Comparison of ENCODE assay signal across 9 mouse cellular contexts in the genomic region with DNA sequence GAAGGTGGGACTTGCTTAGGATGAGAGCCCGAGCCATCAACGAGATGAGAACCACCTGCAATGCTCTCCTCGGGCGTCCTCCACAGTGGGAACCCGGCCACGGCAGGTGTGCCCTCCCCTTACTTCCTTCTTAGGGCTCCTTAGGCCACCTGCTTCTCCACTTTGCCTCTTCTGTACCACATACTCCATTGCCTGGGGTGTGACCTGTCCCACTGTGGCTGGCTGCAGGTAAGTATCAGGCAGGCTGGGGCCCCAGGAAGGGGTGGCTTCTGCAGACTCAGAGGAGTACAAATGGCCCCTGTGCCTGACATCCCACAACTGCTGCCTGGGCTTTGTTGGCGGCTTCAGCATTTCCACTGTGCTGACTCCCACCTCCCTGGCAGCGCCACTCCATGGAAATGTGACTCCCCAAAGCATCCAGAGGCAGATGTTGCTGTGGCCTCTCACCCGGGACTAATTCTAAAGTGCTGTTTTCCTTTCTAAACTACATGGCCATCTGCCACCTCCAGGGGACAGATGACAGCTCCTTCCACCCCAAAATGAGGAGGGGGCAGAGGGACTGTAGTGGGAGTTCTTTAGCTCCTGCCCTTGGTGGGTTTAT. TPM values are rescaled to one million over a fixed set of nuclear protein-coding genes. Genes with fewer than 3 reads are reported as not detected.
DNase-seq lines count a peak whose midpoint lies in the region; ATAC-seq and TF ChIP-seq lines count a peak whose summit lies in the region.
"Had no signal": no experiment of that assay in that cellular context is flagged by ENCODE, and none has a peak within 500 bp of the region (broad histone marks: within the 10 kb centered on the region; RNA-seq: fewer than 3 reads in every experiment).

No protein-coding gene starts in this region.

- ATAC-seq in heart, embryonic 15.5 days (replicated peaks; ENCODE audit: insufficient number of reproducible peaks, insufficient read depth, low FRiP score, low read depth): no peak
- ATAC-seq in hindbrain, embryonic 14.5 days (ENCODE audit: low FRiP score): no peak

- DNase-seq in heart, postnatal 10 days: no peak
- DNase-seq in embryonic facial prominence, embryonic 10.5 days (ENCODE audit: low spot score): peak; percentile 58
- no peak for DNase-seq in hindbrain, embryonic 14.5 days (ENCODE audit: low spot score)
- peak; percentile 54 for DNase-seq in neural tube, embryonic 10.5 days (ENCODE audit: extremely low spot score, low spot score)
- DNase-seq in testis, postnatal 14 days (ENCODE audit: low spot score): no peak
- DNase-seq in spleen, postnatal 4 days (ENCODE audit: low spot score in 2 of 2): no peak
- DNase-seq in cerebellum, adult 2 months: no peak
- DNase-seq: kidney, adult 11 months had no signal

- no peaks in the 10 kb centered on the region for H3K27me3 ChIP-seq in heart, embryonic 15.5 days
- no peaks in the 10 kb centered on the region for H3K27me3 ChIP-seq in embryonic facial prominence, embryonic 10.5 days (replicated peaks; ENCODE audit: low read depth, poor library complexity, severe bottlenecking)
- no peaks in the 10 kb centered on the region for H3K27me3 ChIP-seq in hindbrain, embryonic 14.5 days (ENCODE audit: control insufficient read depth, insufficient read depth, low read length)
- H3K27me3 ChIP-seq in cerebellum, adult 2 months (ENCODE audit: control insufficient read depth, insufficient read depth, low read length): no peaks in the 10 kb centered on the region

- no peak overlapping the region for H3K4me3 ChIP-seq in heart, embryonic 15.5 days
- H3K4me3 ChIP-seq in embryonic facial prominence, embryonic 10.5 days: peak overlapping the region; percentile 36; the same call in 1 of the 2 replicates
- H3K4me3 ChIP-seq in hindbrain, embryonic 14.5 days (replicated peaks; ENCODE audit: low read length): no peak overlapping the region
- H3K4me3 ChIP-seq in cerebellum, adult 2 months (replicated peaks; ENCODE audit: insufficient read depth, low read depth, low read length): no peak overlapping the region

- H3K4me2 ChIP-seq in heart, embryonic 15.5 days: no peak overlapping the region
- peak overlapping the region; percentile 34 for H3K4me2 ChIP-seq in hindbrain, embryonic 14.5 days (replicated peaks)

- intact Hi-C loops in heart, postnatal 10 days (cut with DNase I): no loop called here

- no peaks in the 10 kb centered on the region for H3K9me3 ChIP-seq in heart, embryonic 15.5 days (replicated peaks)
- H3K9me3 ChIP-seq in embryonic facial prominence, embryonic 10.5 days: no peaks in the 10 kb centered on the region
- H3K9me3 ChIP-seq in hindbrain, embryonic 14.5 days (ENCODE audit: control insufficient read depth, low read length): no peaks in the 10 kb centered on the region

- H3K36me3 ChIP-seq in heart, embryonic 15.5 days: 0 out of 2 replicates have a peak, but pooled peaks cover 3% of the 10 kb centered on the region
- peaks cover 26% of the 10 kb centered on the region for H3K36me3 ChIP-seq in embryonic facial prominence, embryonic 10.5 days (replicated peaks)
- H3K36me3 ChIP-seq in hindbrain, embryonic 14.5 days (replicated peaks; ENCODE audit: control insufficient read depth, insufficient read depth): no peaks in the 10 kb centered on the region

- no peak for TF ChIP-seq CTCF in cerebellum, adult 2 months (IDR thresholded peaks at IDR 0.05; ENCODE audit: borderline replicate concordance, insufficient read depth, low read depth, low read length)

- H3K27ac ChIP-seq in heart, embryonic 15.5 days: peak overlapping the region; percentile 86
- H3K27ac ChIP-seq in embryonic facial prominence, embryonic 10.5 days (replicated peaks): peak overlapping the region; percentile 88
- peak overlapping the region; percentile 85 for H3K27ac ChIP-seq in hindbrain, embryonic 14.5 days
- H3K27ac ChIP-seq in cerebellum, adult 2 months (ENCODE audit: insufficient read depth, low read length): no peak overlapping the region

- H3K4me1 ChIP-seq in heart, embryonic 15.5 days (replicated peaks): peaks cover 95% of the 10 kb centered on the region
- peaks cover 98% of the 10 kb centered on the region for H3K4me1 ChIP-seq in embryonic facial prominence, embryonic 10.5 days
- peaks cover 93% of the 10 kb centered on the region for H3K4me1 ChIP-seq in hindbrain, embryonic 14.5 days (replicated peaks; ENCODE audit: control insufficient read depth, insufficient read depth, low read length)
- peaks cover 3% of the 10 kb centered on the region; the same call in 1 of the 2 replicates for H3K4me1 ChIP-seq in cerebellum, adult 2 months (ENCODE audit: control insufficient read depth, insufficient read depth, low read length)

- TF ChIP-seq POLR2A in cerebellum, adult 2 months (IDR thresholded peaks at IDR 0.05; ENCODE audit: borderline replicate concordance, insufficient read depth, low read length): no peak

- WGBS in heart, embryonic 15.5 days: 54% methylated on average over 9 of the region's 9 CpGs
- WGBS in embryonic facial prominence, embryonic 10.5 days: 51% methylated on average over 9 of the region's 9 CpGs
- 49% methylated on average over 9 of the region's 9 CpGs for whole genome bisulfite sequencing in hindbrain, embryonic 14.5 days
- WGBS in cerebellum, adult 2 months: 48% methylated on average over 9 of the region's 9 CpGs

- no peak overlapping the region for H3K9ac ChIP-seq in heart, embryonic 15.5 days
- H3K9ac ChIP-seq in hindbrain, embryonic 14.5 days: no peak overlapping the region

RNA-seq across cellular contexts. Expression of a gene that starts 27.8 kb away (rescaled TPM):
- 10.8 and 24.2 TPM in 2 replicates for polyA plus RNA-seq in heart, embryonic 15.5 days (2015; fragmentation: Nextera tagmentation; extraction: Ambion mirVana)
- 10 to 100 TPM; 54.0 to 54.3 TPM for total RNA-seq in heart, postnatal 10 days (2021)
- polyA plus RNA-seq in embryonic facial prominence, embryonic 10.5 days (2016; fragmentation: Nextera tagmentation; extraction: Ambion mirVana): 17.1 and 20.3 TPM in 2 replicates
- polyA plus RNA-seq in hindbrain, embryonic 14.5 days (2014; fragmentation: Nextera tagmentation; extraction: Ambion mirVana): 23.3 and 25.6 TPM in 2 replicates
- polyA plus RNA-seq in cerebellum, adult 2 months (2012; rRNA removed): 10.5 and 11.6 TPM in 2 replicates

RNA-seq across cellular contexts. Expression of a gene that starts 43.6 kb away (rescaled TPM):
- 10.5 and 14.5 TPM in 2 replicates for polyA plus RNA-seq in heart, embryonic 15.5 days (2015; fragmentation: Nextera tagmentation; extraction: Ambion mirVana)
- total RNA-seq in heart, postnatal 10 days (2021): 10 to 100 TPM; 38.2 to 45.5 TPM
- polyA plus RNA-seq in embryonic facial prominence, embryonic 10.5 days (2016; fragmentation: Nextera tagmentation; extraction: Ambion mirVana): 30.4 and 32.1 TPM in 2 replicates
- polyA plus RNA-seq in hindbrain, embryonic 14.5 days (2014; fragmentation: Nextera tagmentation; extraction: Ambion mirVana): 29.1 and 30.0 TPM in 2 replicates
- 43.2 and 44.6 TPM in 2 replicates for polyA plus RNA-seq in cerebellum, adult 2 months (2012; rRNA removed)

Comparison
In these comparisons a context has a peak if more than half of its experiments do, and no peak if none do; other contexts are left out.
1. DNase-seq: peak in embryonic facial prominence, embryonic 10.5 days (single experiment) and neural tube, embryonic 10.5 days (single experiment); none in heart, postnatal 10 days (0 of 2), hindbrain, embryonic 14.5 days (single experiment), testis, postnatal 14 days (single experiment), spleen, postnatal 4 days (0 of 2) and cerebellum, adult 2 months (0 of 2).